Mouse (Mus musculus) urinary bladder, adult 18-20 months (tissue): ENCODE data around the gene Rfc5.
"Not testable (repeated sequence)": the region's sequence is repeated elsewhere in the genome, so short reads cannot be mapped to it uniquely, and the experiment has no call there.

Experiments
- DNase-seq, 2 experiments: peaks; one replicate each; pipeline ENCODE4 v3.0.0; 2022; ENCODE audit warnings: low spot score in 2 of 2, mixed read lengths in 2 of 2

Rfc5 gene

GRCm38 (mm10) chr5:117347838-117348237 lies 41.0 kb downstream of the Rfc5 start:
- DNase-seq: no peak

- no peak for DNase-seq
Observed at GRCm38 (mm10) chr5:117347011-117347410, 41.8 kb downstream of the Rfc5 start.

DNA sequence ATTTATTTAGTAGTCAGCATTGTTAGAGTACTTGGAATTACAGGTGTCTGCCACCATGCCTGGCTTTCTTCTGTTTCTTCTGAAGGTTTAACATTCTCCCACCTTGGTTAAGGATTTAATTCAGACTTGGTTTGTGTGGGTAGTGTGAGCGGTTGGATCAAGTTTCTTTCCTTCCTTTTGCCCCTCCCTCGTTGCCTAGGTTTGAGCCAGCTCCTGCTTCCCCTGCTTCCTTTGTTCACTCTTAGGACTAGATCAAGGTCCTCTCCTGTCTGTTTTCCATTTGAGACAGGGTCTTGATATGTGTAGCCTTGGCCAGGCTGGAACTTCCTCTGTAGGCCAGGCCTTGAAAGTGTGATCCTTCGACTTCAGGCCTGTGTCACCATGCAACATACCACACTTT lies 42.6 kb downstream of the Rfc5 start:
- DNase-seq: no peak

- no peak for DNase-seq
Observed at GRCm38 (mm10) chr5:117345432-117345976, 43.3 kb downstream of the Rfc5 start.

GRCm38 (mm10) chr5:117344496-117344895 lies 44.4 kb downstream of the Rfc5 start:
- not testable (repeated sequence) for DNase-seq

GRCm38 (mm10) chr5:117341896-117342295 lies 47.0 kb downstream of the Rfc5 start:
- no peak for DNase-seq

GRCm38 (mm10) chr5:117340081-117340480 lies 48.8 kb downstream of the Rfc5 start:
- no peak for DNase-seq

- no peak for DNase-seq
Observed at GRCm38 (mm10) chr5:117338503-117338902, 50.3 kb downstream of the Rfc5 start.

DNA sequence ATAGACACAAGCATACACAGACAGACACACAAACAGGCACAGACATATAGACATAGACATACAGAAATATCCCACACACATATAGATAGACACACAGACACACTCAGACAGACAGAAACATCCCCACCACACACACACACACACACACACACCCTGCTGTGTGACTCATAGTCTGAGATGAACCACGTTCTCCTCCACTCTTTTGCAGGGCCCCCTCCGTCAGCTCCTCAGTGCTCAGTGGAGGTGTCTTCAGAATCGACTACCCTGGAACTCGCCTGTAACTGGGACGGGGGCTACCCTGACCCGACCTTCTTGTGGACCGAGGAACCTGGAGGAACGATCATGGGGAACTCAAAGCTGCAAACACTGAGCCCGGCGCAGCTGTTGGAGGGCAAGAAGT lies 50.8 kb downstream of the Rfc5 start:
- DNase-seq: no peak

GRCm38 (mm10) chr5:117330457-117330856 lies 58.4 kb downstream of the Rfc5 start:
- DNase-seq: peak; percentile 46 to 79
